Mouse (Mus musculus) mouse trophoblast stem cell (cell line): ENCODE results near the gene F2rl1.
"Not testable (repeated sequence)": the region's sequence is repeated elsewhere in the genome, so short reads cannot be mapped to it uniquely, and the experiment has no call there.

Experiments
- in situ Hi-C, 2 experiments: fragments of 300-500 bp; cut with MseI, MboI; formaldehyde crosslinking; loops; 2 replicates in 1 of 2; 3 replicates in 1 of 2; pipeline ENCODE4 v1.15.1; 2025

The F2rl1 gene

GRCm38 (mm10) chr13:95534131-95534561 is 9.1 kb upstream of the F2rl1 start:
- in situ Hi-C loops: no loop called here

GRCm38 (mm10) chr13:95533640-95534039 is 8.6 kb upstream of the F2rl1 start:
- in situ Hi-C loops: no loop called here

GRCm38 (mm10) chr13:95533121-95533520 is 8.1 kb upstream of the F2rl1 start:
- in situ Hi-C loops: not testable (repeated sequence)

GRCm38 (mm10) chr13:95531273-95532045 is 6.4 kb upstream of the F2rl1 start:
- in situ Hi-C loops: no loop called here

GRCm38 (mm10) chr13:95529246-95529645 is 4.2 kb upstream of the F2rl1 start:
- in situ Hi-C loops: no loop called here

- in situ Hi-C loops: no loop called here
Observed at GRCm38 (mm10) chr13:95524424-95524673, 678 bp downstream of the F2rl1 start.

GRCm38 (mm10) chr13:95523659-95524423 is 1.2 kb downstream of the F2rl1 start:
- in situ Hi-C loops: no loop called here

GRCm38 (mm10) chr13:95522176-95522575 is 2.9 kb downstream of the F2rl1 start:
- in situ Hi-C loops: no loop called here

- in situ Hi-C loops: no loop called here
Observed at GRCm38 (mm10) chr13:95521029-95521428, 4.0 kb downstream of the F2rl1 start.

- in situ Hi-C loops: no loop called here
Observed at GRCm38 (mm10) chr13:95514756-95515155, 10.3 kb downstream of the F2rl1 start.

GRCm38 (mm10) chr13:95510054-95510453 is 15.0 kb downstream of the F2rl1 start:
- in situ Hi-C loops: no loop called here

GRCm38 (mm10) chr13:95503279-95503917 is 21.6 kb downstream of the F2rl1 start:
- in situ Hi-C loops: no loop called here

- in situ Hi-C loops: no loop called here
Observed at GRCm38 (mm10) chr13:95496601-95497000, 28.4 kb downstream of the F2rl1 start.

GRCm38 (mm10) chr13:95494812-95495211 is 30.2 kb downstream of the F2rl1 start:
- in situ Hi-C loops: no loop called here

GRCm38 (mm10) chr13:95493296-95493695 is 31.7 kb downstream of the F2rl1 start:
- in situ Hi-C loops: no loop called here

- in situ Hi-C loops: no loop called here
Observed at GRCm38 (mm10) chr13:95491327-95491726, 33.7 kb downstream of the F2rl1 start.

- in situ Hi-C loops: no loop called here
Observed at GRCm38 (mm10) chr13:95484664-95485063, 40.4 kb downstream of the F2rl1 start.

- in situ Hi-C loops: no loop called here
Observed at GRCm38 (mm10) chr13:95481428-95481827, 43.6 kb downstream of the F2rl1 start.

GRCm38 (mm10) chr13:95478671-95479413 is 46.2 kb downstream of the F2rl1 start, which contains the start of gene S100z:
S100z (minus strand) TSS chr13:95478721.
- in situ Hi-C loops: no loop called here

GRCm38 (mm10) chr13:95477173-95477572 is 47.9 kb downstream of the F2rl1 start:
- in situ Hi-C loops: no loop called here

GRCm38 (mm10) chr13:95475124-95475523 is 49.9 kb downstream of the F2rl1 start:
- in situ Hi-C loops: no loop called here

GRCm38 (mm10) chr13:95474294-95474693 is 50.7 kb downstream of the F2rl1 start:
- in situ Hi-C loops: loop anchor here (5.0 kb wide), 2 partner anchors 82 to 87 kb away; no protein-coding TSS in a partner anchor
